Mouse (Mus musculus): ENCODE data around the gene Grm8.
"Not testable (repeated sequence)": the region's sequence is repeated elsewhere in the genome, so short reads cannot be mapped to it uniquely, and the experiment has no call there.

The Grm8 gene

GRCm38 (mm10) chr6:27885786-27886185 lies 249.2 kb downstream of the Grm8 start:
- DNase-seq (ENCODE audit: low spot score in 2 of 2), result no peak

DNA sequence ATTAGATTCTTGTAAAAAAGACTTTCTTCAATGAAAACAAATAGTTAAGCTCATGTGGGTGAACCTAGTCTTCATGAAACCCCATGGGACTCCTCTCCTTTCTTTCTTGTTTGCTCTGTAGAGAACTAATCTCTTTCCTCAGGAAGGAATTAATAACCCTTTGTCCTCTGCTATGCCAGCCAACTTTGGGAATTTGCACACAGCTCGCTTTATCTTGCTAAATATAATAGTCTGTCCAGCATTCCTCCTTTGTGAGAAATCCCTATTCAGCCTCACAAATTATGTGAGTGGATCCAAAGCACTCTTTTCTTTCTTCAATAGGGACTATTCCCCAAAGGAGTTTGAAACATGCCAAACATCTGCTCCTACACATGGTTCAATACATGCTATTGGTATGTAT lies 285.3 kb downstream of the Grm8 start:
- DNase-seq (ENCODE audit: low spot score in 2 of 2), result no peak

- no peak for DNase-seq (ENCODE audit: low spot score in 2 of 2)
These were observed 298.8 kb downstream of the Grm8 start for GRCm38 (mm10) chr6:27836159-27836558.

DNA sequence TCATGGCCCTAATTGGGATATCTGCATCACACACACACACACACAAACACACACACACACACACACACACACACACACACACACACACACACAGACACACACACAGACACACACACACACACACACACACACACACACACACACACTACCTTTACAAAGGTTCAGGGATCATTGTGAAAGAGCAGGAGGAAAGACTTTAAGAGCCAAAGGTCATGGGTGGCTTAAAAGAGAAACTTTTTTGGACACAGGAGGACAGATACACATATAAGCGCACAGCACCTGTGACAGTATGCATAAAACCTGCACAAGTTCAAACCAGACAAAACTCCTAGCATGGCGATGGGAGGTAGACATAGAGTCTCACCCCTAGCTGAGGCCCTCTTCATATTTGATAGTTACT lies 315.2 kb downstream of the Grm8 start:
- DNase-seq (ENCODE audit: low spot score in 2 of 2), result not testable (repeated sequence)

GRCm38 (mm10) chr6:27812789-27813188 lies 322.2 kb downstream of the Grm8 start:
- no peak for DNase-seq (ENCODE audit: low spot score in 2 of 2)

DNA sequence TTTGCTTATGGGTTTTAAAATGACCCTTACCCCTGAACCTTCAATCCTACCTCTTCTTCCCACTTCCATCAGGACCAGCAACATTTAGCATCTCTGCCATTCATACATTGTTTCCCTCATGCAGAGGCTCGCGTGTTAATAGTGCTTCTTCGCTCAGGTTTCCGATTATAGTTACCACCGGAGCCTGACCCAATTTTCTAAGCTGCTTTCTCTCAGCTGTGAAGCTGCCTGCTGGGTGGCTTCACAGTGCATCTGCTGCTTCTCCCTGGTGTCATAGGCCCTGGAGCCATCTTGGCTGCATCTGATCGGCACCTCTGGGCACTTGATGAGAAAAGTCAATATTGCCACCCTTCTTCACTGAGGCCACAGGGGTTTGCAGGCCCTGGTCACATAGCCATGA lies 325.0 kb downstream of the Grm8 start:
- DNase-seq (ENCODE audit: low spot score in 2 of 2), result no peak

- no peak for DNase-seq (ENCODE audit: low spot score in 2 of 2)
These were observed 328.2 kb downstream of the Grm8 start for GRCm38 (mm10) chr6:27806741-27807140.

DNA sequence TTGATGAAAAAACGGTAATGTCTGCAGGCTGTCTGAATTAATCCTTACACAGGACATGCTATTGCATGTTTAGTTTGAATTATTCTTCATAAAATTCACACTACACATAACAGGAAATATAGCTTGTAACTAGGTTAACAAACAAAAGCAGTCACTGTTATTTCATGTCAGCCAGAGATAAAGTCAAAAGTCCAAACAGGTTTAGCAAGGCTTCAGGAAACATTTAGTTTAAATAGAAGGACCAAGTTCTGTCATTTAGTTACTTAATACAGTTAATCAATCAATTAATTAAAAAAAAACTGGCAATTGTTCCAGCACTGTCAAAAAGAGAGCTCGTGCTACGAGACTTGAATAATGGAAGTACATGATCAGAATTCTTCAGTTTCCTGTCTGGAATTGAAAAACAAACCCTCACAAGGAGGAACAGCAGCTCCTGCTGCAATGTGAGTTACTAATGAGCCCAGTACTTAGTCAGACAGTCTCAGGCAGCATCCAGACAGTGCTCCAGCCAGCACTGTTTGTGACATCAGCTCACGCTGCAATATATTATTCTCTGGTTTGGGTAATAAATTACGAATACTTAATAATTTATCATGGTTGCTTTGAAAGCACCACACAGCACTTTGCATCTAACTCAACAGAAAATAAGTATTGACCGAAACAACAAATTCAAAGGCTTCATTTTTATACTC lies 334.0 kb downstream of the Grm8 start:
- no peak for DNase-seq (ENCODE audit: low spot score in 2 of 2)

GRCm38 (mm10) chr6:27798735-27799134 lies 336.2 kb downstream of the Grm8 start:
- no peak for DNase-seq (ENCODE audit: low spot score in 2 of 2)

DNA sequence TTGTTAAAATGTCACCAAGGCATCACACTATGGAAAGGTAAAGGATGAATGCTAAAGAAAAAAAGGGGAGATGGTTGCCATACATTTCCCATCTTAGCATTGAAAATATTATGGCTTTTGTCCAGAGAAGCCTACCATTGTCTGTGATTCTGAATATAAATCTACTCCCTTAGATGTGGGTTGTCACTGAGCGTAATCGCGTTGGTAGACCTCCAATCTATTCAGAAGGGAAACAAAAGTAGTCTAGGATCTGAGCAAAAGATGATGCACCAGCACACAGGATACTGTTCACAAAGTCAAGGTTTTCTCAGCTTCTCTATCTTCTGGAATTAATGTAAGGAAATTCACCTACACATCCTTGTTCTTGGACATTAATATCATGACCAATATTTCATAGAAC lies 345.4 kb downstream of the Grm8 start:
- DNase-seq (ENCODE audit: low spot score in 2 of 2), result no peak

- DNase-seq (ENCODE audit: low spot score in 2 of 2), result no peak
These were observed 345.8 kb downstream of the Grm8 start for GRCm38 (mm10) chr6:27789151-27789550.

DNA sequence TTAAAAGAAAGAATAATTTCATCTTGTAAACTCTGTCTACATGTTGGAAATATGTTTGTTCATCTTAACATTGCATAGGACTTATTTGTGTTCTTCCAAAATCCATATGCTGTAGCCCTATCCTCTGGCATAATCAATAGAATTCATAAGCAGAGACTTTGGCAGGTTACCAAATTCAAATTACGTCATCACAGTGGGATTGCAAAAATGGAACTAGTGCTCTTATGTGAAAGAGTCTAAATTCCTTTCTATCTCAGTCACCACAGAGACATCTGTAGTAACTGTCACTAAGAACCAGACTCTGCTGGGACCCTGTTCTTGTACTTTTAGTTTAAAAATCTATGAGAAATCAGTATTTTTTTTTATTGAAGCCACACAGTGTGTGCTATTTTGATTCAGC lies 352.7 kb downstream of the Grm8 start:
- DNase-seq (ENCODE audit: low spot score in 2 of 2), result no peak

DNA sequence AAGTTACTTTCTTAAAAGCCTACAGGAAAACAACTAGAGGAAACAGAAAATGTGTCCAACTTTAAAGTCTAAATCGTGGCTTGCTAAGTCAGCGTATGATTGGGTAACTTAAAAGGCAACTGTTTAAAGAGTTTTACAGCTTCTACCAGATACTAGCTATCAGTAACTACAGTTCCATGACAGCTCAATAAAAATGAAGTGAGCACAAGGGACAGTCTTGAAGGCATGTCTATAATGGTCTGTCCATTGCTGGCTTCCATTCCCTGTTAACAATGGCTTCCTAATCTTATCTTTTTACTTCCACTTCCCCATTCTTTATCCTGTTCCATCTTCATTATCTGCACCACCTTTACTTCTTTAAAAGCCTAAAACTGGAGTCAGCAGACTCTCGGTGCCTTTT lies 353.6 kb downstream of the Grm8 start:
- DNase-seq (ENCODE audit: low spot score in 2 of 2), result no peak

DNA sequence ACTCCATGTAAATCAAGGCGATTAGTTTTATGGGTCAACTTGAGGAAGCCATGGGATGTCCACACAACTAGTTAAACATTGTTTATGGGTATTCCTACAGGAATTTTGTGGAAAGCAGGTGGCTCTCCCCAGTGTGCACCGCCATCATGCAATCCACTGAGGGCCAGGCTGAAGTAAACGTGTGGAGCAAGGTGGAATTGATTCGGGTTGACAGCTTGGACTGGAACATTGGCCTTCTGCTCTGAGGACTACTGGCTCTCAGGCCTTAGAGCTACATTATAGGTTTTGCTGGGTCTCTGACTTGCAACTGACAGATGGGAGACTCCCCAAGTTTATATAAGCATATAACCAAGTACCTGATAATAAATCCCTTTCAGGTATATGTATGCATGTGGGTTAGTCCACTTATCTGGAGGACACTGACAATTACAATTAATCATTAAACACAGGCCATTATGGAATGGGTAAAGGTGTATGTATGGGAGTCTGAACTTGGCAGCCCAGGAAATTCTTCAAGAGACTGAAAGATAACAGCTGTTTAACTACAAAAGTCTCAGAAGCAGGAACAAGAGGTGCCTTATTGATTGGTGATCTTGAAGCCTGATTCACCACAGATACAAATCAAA lies 359.2 kb downstream of the Grm8 start:
- DNase-seq (ENCODE audit: low spot score in 2 of 2), result no peak

DNA sequence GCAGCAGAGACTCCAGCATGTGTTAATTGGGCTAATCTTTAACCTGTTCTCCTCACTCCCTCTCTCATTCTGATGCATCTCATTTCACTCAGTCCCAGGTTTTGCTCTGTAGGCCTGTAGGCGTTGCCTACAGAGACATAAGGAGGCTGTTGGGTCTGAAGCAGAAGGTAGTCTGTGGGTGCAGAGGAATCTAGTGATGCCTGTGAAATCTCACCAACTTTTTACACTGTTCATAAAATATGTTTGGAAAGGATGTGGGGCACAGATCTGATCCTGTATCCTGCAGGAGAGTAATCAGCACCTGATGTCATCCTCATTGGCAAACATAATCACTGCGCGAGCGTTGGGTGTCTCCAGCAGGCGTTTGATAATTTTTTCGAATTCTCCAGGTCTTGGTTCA lies 372.9 kb downstream of the Grm8 start:
- DNase-seq (ENCODE audit: low spot score in 2 of 2), result no peak

DNA sequence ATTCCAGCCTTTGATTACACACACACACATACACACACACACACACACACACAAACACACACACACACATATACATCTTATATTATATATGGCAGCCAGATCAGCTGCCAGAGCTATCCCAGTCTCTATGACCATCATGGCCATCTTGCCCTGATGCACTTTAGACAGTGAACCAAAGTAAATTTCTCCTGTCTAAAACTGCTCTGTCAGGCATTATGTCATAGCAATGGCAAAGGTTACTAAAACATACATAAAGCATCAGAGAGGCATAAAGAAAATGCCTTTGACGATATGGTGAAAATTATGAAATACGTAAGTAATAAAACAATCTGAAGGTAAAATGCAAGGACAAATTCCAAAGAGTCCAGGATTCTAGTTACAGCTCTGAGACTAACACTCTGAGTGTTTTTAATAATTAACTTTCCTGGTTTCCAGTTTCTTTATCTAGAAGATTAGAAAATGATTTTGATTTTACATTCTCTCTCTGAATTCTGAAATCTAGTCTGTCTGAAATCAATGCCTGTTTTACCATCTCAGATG lies 381.6 kb downstream of the Grm8 start:
- no peak for DNase-seq (ENCODE audit: low spot score in 2 of 2)

DNA sequence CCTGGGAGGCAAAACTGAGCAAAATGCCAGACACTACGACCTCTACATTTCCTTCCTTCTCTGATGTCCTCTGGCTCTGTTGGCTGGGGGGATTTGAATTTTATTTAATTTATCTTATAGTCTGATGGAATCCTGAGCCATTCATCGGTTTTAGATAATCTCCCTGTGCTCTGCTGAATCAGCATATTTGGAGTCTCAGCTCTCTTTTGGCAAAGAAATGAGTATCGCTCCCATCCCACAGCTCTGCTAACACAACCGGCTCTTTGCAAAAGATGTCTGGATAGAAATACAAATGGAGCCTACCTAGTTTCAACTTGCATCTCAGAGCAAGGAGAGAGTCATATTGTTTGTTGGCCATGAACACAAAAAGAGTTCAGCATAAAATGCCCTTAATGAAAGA lies 388.5 kb downstream of the Grm8 start:
- no peak for DNase-seq (ENCODE audit: low spot score in 2 of 2)

DNA sequence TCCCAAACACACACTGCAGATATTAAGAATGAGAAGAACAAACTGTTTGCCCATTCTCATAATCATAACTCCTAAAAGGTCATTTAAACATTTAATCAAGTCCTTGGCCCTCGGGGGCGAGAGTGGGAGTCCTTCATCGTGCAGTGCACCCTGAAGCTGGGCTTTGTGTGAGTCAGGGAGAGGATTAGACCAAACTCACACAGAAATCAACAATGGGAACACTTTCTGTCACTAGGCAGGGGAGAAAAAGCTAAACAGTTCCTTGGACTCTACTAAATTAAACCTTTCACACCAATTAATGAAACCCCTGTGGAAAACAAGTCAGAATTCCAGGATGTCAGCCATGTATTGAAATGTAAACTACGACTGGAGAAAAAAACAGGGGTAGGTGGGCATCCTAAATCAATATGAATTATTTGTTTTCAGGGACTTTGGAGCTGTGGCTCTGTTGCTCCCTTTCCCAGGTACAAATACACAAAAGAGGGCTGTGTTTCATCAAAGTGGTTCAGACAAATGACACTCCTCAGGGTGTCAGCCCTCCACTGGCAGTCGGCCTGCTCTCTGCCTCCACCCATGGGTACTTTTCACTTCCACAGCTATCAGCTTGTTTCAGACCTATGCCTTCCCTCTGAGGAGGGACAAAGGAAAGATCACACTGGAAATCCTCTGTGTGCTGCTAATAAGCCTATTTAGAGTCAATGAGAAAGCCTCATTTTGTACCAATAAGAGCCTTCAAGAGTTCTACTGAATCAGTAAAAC lies 389.1 kb downstream of the Grm8 start:
- DNase-seq (ENCODE audit: low spot score in 2 of 2), result no peak

DNA sequence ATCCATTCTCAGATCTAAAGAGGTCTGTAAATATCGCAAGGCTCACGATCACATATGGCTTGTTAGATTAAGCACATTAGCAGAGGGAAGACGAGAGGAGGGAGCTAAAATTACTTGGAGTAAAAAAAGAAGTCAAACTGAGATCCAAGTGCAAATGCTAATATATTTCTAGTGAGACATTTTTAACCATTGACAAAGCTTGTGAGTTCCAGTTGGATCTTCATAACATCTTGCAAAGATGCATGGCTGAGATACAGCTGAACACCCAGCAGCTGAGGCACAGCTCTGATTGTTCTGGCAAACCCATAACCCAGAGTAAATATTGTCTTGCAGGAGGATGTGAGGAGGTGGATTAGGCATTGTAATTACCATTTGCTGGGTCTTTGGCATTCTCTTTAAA lies 445.6 kb downstream of the Grm8 start:
- peak in 1 of 2 experiments; percentile 8 for DNase-seq (ENCODE audit: low spot score in 2 of 2)

DNA sequence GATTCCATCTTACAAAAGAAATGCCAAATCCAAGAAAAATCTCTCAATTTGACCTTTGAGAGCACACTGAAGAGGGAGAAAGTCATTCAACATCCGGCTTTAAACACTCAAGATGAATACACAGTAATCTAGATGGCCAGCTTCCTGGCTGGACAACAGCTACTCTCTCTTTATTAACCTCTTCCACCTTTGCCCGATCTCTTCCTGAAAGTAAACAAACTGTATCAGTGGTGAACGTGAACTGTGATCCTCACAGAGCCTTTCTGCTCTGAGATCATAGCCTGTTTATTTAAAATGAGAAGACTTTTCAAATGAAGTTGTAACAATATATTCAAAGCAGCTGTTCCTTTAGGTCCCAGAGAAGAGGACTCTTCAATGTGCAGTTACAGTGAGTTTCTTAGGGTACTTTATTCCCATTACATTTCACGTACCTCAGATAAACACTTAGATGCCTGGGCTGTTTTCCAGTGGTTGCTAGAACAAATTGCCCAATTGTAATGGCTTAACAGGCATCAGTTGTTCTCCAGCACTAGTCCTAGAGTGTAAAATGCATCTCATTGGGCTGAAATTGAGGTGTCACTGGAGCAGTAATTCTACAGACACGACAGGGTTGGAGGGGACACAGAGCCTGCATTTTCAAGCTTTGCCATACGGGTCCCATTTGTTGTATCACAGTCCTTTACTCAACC lies 473.1 kb downstream of the Grm8 start:
- DNase-seq (ENCODE audit: low spot score in 2 of 2), result no peak

DNA sequence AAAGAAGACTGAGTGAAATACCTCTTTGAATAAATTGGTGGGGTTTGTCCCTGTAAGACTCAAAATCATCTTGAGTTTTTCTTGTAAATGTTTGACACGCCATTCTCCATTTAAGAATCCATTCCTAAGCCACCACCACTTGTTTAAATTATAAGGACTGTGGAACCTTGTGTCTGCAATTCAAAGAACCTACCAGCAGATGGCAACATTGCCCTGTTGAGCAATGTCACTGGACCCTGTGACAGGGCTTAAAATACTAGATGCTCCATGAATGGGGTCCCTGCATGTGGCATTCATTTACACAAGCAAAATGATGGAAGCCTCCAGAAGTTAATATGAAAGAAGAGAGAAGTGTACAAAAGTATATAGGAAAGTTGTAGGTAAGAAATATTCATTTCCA lies 477.5 kb downstream of the Grm8 start:
- peak; percentile 8 to 26 for DNase-seq (ENCODE audit: low spot score in 2 of 2)

DNA sequence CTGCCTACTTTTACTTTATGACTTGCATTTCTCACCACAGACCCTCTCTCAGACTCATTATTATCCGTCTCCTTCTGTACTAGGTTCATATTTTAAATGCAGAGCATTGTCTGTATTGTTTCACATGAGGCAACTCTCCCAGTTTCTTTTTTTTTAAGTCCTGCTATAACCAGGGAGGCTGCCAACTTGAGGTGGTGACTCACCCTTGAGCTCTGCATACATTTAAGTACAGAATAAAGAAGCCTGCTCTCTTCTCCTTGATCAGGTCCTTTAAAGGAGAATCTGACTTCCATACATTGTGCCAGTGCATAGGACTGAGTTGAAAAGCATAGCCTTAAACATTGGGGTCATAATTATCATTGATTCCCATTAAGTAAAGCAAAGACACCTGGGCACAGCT lies 488.5 kb downstream of the Grm8 start:
- DNase-seq (ENCODE audit: low spot score in 2 of 2), result peak in 1 of 2 experiments; percentile 16
